Mouse (Mus musculus) intestine, embryonic 14.5 days (tissue): Measurements from ENCODE around the gene Ccl7. TPM values are rescaled to one million over a fixed set of nuclear protein-coding genes. Genes with fewer than 3 reads are reported as not detected.

ENCODE experiments used
- ATAC-seq: fragments of 200-750 bp; cut with Nextera tagmentation; replicated peaks from 2 replicates; pipeline ENCODE4 v1.8.0; 2017; ENCODE audit warnings: low read depth, moderate number of reproducible peaks, moderate TSS enrichment, moderate library complexity; ENCODE audit not compliant: low FRiP score, low TSS enrichment
- DNase-seq: peaks from one replicate; pipeline ENCODE4 v3.0.0-alpha.2; 2018; ENCODE audit warnings: low spot score
- H3K27ac ChIP-seq: fragments of 300-500 bp; sonication (generic); 2 replicates; pipeline ENCODE4 v1.5.1; 2014; ENCODE audit warnings: low read depth, mild to moderate bottlenecking, control low read depth
- H3K27me3 ChIP-seq: fragments of 300-500 bp; sonication (generic); replicated peaks from 2 replicates; pipeline ENCODE4 v1.6.1; 2014; ENCODE audit warnings: low read length, control low read depth; ENCODE audit not compliant: control insufficient read depth, insufficient read depth
- H3K36me3 ChIP-seq: fragments of 300-500 bp; sonication (generic); 2 replicates; pipeline ENCODE4 v1.6.1; 2014; ENCODE audit warnings: low read length, control low read depth; ENCODE audit not compliant: control insufficient read depth, insufficient read depth
- H3K4me1 ChIP-seq: fragments of 300-500 bp; sonication (generic); replicated peaks from 2 replicates; pipeline ENCODE4 v1.6.1; 2014; ENCODE audit warnings: low read length, control low read depth, mixed read lengths; ENCODE audit not compliant: control insufficient read depth, insufficient read depth
- H3K4me2 ChIP-seq: fragments of 300-500 bp; sonication (generic); 2 replicates; pipeline ENCODE4 v1.6.1; 2014; ENCODE audit warnings: low read length
- H3K4me3 ChIP-seq: fragments of 300-500 bp; sonication (generic); 2 replicates; pipeline ENCODE4 v1.5.1; 2014; ENCODE audit warnings: low read depth, low read length, control low read depth, mixed read lengths
- H3K9ac ChIP-seq: fragments of 300-500 bp; sonication (generic); 2 replicates; pipeline ENCODE4 v1.6.1; 2014; ENCODE audit warnings: mild to moderate bottlenecking, low read length
- H3K9me3 ChIP-seq: fragments of 300-500 bp; sonication (generic); 2 replicates; pipeline ENCODE4 v1.6.1; 2016; ENCODE audit warnings: low read length, control low read depth; ENCODE audit not compliant: control insufficient read depth
- WGBS: fragments of 180-500 bp; shearing (Covaris S2); extraction: QIAGEN DNeasy Blood & Tissue Kit; methylation state at CpG from one replicate; pipeline ENCODE4 v1.1.7; 2014; 5-methylcytosine and 5-hydroxymethylcytosine counted together
- polyA plus RNA-seq: library from polyadenylated mRNA; unstranded; fragments of >200 nt; fragmentation: Nextera tagmentation; extraction: Ambion mirVana; gene quantifications from 2 replicates; pipeline ENCODE4 v1.2.1, GENCODE M21; 2014

The Ccl7 gene
- polyA plus RNA-seq, 1 experiment from 2014 or later: 3.6 TPM

DNA sequence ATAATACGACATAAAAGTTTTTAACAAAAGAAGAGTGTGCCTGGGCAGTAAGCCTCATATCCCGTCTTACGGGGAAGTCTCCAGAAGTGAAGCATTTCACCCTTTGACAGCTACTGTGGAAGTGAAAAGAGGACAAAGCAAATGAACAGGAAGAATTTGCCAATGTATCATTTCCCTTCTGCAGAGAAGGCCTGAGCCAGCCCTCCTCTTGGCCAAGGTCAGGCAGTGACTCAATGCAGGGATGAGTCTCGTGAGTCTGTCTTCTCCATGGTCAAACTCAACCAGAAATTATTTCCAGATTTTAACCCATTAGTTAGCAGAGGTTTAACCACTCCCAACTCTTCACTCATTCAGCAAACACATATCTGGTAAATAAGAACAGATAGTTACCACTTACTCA, 21.7 kb upstream of the Ccl7 start:
- H3K4me1 ChIP-seq: no peaks in the 10 kb centered on the region
- WGBS: 78% methylated on average over 4 of the region's 4 CpGs
- no peaks in the 10 kb centered on the region for H3K27me3 ChIP-seq
- ATAC-seq (no peak), DNase-seq (no peak)
- H3K36me3 ChIP-seq: no peaks in the 10 kb centered on the region
- H3K4me3 ChIP-seq: no peak overlapping the region
- H3K9me3 ChIP-seq: no peaks in the 10 kb centered on the region
- no peak overlapping the region for H3K9ac ChIP-seq
- H3K27ac ChIP-seq: no peak overlapping the region
- H3K4me2 ChIP-seq: no peak overlapping the region

DNA sequence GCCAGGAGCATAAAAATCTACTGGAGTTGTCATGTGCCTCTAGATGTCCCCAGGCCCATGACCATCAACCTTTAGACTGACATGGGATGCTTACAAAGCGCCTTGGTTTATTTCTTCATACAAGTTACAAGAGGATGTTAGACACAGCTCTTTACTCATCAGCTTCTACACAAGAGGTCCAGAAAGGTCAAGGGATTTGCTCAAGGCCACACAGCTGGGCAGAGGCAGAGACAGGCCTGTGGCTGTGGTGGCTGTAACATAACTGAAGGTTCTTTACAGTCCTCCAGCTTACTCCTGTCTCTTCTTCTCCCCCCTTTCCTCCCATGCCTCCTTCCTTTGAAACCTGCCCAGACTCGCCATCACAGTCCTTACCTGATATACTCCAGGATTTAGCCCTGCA, 15.3 kb upstream of the Ccl7 start:
- 72% methylated on average over 2 of the region's 2 CpGs for WGBS
- H3K4me2 ChIP-seq: no peak overlapping the region
- no peak for ATAC-seq
- no peak overlapping the region for H3K4me3 ChIP-seq
- H3K9ac ChIP-seq: no peak overlapping the region
- peaks cover 5% of the 10 kb centered on the region; the same call in 1 of the 2 replicates for H3K4me1 ChIP-seq
- DNase-seq: no peak
- no peak overlapping the region for H3K27ac ChIP-seq
- no peaks in the 10 kb centered on the region for H3K9me3 ChIP-seq
- H3K27me3 ChIP-seq: no peaks in the 10 kb centered on the region
- H3K36me3 ChIP-seq: no peaks in the 10 kb centered on the region

DNA sequence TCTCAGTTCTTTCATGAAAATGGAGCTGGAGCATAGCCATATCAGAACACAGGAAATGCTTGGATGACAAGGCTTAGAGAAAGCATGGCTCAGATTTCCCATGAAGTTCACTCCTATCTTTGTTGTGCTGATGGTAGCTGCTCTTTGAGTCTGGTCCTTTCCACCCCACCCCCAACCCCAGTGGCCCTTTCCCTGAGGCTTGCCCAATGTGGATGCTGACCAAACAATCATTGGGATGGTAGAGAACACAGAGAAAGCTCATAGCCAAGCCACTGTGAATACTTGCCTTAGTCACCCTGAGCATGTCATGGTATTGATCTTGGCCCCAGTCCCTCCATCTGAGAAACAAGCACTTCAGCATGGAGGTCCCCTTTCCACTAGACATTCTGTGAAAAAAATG, 13.4 kb upstream of the Ccl7 start:
- no peak overlapping the region for H3K4me3 ChIP-seq
- H3K27me3 ChIP-seq: no peaks in the 10 kb centered on the region
- ATAC-seq: no peak
- H3K9ac ChIP-seq: no peak overlapping the region
- no peaks in the 10 kb centered on the region for H3K36me3 ChIP-seq
- no peak overlapping the region for H3K4me2 ChIP-seq
- peak overlapping the region; percentile 86 for H3K27ac ChIP-seq
- H3K4me1 ChIP-seq: peaks cover 5% of the 10 kb centered on the region; the same call in 1 of the 2 replicates
- no peak for DNase-seq
- no peaks in the 10 kb centered on the region for H3K9me3 ChIP-seq

DNA sequence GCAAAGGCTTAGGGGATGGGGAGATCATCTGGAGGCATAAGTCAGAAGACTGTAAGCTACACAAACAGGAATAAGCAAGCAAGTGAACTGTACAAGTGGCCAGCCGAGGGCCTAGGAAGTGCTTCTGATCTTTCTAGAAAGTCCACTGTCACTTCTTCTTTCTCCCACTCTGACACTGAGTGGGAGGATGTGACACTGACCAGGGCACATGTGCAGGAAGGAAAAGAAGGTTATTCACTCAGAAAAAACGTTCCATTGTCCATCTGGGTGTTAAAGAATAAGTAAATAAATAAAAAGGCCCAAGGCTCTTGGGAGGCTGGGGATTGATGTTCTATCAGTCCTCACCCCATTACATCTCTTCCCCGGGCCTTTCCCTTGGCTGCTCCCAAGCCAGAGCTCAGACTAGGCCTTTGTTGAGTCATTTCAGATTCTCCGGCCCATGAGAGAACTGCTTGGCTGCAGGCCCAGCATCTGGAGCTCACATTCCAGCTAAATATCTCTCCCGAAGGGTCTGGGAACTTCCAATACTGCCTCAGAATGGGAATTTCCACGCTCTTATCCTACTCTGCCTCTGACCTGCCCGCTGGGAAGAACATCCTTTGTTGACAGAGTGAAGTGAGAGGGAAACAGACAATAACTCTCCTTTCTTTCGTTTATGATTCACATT, 12.7 kb upstream of the Ccl7 start:
- peaks cover 5% of the 10 kb centered on the region; the same call in 1 of the 2 replicates for H3K4me1 ChIP-seq
- peak; percentile 64 for DNase-seq

DNA sequence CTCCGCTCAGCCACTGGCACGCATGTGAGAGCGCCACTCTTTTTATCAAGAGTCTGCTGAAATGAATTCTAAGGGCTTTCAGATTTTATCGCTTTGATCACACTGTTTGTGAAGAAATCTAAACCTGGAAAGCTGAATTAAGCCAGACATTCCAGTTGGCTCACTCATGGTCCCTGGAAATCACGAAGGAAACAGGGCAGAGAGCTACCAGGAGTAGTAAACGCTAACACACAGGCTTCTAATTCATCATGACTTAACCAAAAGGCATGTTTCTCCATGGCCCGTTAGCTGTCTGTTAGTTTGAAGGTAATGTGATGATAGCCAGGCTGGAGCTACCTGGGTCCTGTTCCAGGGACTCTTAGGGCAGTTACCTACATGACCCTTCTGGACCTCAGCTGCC, 11.1 kb upstream of the Ccl7 start:
- DNase-seq: no peak
- H3K4me2 ChIP-seq: no peak overlapping the region
- no peaks in the 10 kb centered on the region for H3K9me3 ChIP-seq
- no peaks in the 10 kb centered on the region for H3K27me3 ChIP-seq
- 74% methylated on average over 7 of the region's 7 CpGs for WGBS
- no peaks in the 10 kb centered on the region for H3K36me3 ChIP-seq
- H3K4me1 ChIP-seq: peaks cover 5% of the 10 kb centered on the region; the same call in 1 of the 2 replicates
- no peak overlapping the region for H3K9ac ChIP-seq
- no peak overlapping the region for H3K27ac ChIP-seq
- ATAC-seq: no peak
- no peak overlapping the region for H3K4me3 ChIP-seq

More for the DNA sequence above, 12.7 kb upstream of the Ccl7 start:
- Histone ChIP-seq H3K4me2 (no peak overlapping the region), H3K36me3 (no peaks in the 10 kb centered on the region), H3K9ac (no peak overlapping the region), H3K27ac (peak overlapping the region; percentile 86), H3K4me3 (no peak overlapping the region), H3K9me3 (no peaks in the 10 kb centered on the region), H3K27me3 (no peaks in the 10 kb centered on the region)
- 19% methylated on average over 8 of the region's 8 CpGs for WGBS
- ATAC-seq: peak; percentile 47; the same call in 1 of the 2 replicates

DNA sequence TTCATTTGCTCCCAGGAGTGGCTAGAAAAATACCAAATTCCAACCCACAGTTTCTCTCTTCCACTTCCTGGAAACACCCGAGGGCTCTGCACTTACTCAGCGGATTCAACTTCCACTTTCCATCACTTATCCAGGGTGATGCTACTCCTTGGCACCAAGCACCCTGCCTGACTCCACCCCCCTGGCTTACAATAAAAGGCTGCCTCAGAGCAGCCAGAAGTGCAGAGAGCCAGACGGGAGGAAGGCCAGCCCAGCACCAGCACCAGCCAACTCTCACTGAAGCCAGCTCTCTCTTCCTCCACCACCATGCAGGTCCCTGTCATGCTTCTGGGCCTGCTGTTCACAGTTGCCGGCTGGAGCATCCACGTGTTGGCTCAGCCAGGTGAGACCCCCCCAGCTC, 10.2 kb upstream of the Ccl7 start, which contains the start of gene Ccl2:
Ccl2 (plus strand) TSS at position 216 of the 400 bp plus-strand sequence.
- Histone ChIP-seq H3K36me3 (no peaks in the 10 kb centered on the region), H3K9ac (no peak within 1 kb of the TSS), H3K27ac (peak within 1 kb of the TSS; percentile 14; the same call in 1 of the 2 replicates), H3K27me3 (no peaks in the 10 kb centered on the region), H3K4me1 (peaks cover 5% of the 10 kb centered on the region; the same call in 1 of the 2 replicates), H3K4me3 (no peak within 1 kb of the TSS), H3K4me2 (no peak within 1 kb of the TSS), H3K9me3 (no peaks in the 10 kb centered on the region)
- WGBS: 30% methylated on average over 5 of the region's 5 CpGs
- 0 out of 2 replicates have a peak, but pooled peaks have one; percentile 43 for ATAC-seq
- no peak for DNase-seq

DNA sequence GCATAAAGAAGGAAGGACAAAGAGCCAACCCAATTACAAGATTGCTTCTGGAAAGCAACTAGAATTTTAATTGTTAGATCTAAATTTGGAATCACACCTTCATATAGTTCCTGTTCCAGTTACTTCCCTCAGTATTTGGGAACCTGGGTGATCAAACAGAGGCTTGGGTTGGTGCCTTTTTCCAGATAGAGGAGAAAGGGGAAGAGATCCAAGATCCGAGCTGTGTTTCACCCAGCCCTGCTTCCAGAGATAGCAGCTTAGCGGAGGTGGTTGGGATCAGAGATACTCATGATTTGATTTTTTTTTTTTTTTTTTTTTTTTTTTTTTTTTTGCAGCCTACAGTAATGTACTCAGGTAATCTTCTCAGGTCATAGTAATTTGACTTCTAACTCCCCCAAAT, 9.7 kb upstream of the Ccl7 start:
- Histone ChIP-seq H3K36me3 (no peaks in the 10 kb centered on the region), H3K9ac (no peak overlapping the region), H3K4me1 (peaks cover 5% of the 10 kb centered on the region; the same call in 1 of the 2 replicates), H3K27me3 (no peaks in the 10 kb centered on the region), H3K27ac (no peak overlapping the region), H3K4me3 (no peak overlapping the region), H3K9me3 (no peaks in the 10 kb centered on the region), H3K4me2 (no peak overlapping the region)
- ATAC-seq (no peak), DNase-seq (no peak)
- WGBS: 97% methylated on average over 2 of the region's 2 CpGs

DNA sequence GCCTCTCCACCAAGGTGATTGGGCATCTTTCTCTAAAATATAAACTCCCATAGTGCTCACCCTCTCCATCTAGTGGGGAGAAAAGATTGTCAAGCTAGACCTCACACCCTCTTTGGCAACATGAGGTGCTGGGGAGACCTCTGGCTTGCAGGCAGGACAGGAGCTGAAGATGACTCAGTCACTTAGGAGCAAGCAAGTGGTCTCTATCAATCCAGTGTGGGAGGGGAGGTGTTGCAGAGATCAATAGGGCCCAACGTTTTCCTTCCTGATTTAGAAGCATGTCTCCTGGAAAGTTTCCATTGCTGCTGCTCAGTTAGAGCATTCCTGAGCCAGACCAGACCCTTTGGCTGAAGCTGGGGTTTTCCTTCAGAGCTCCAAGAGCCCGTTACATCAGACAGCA, 7.0 kb upstream of the Ccl7 start, which contains the start of gene Gm17268:
Gm17268 (minus strand) TSS at position 28 of the 400 bp plus-strand sequence.
- Histone ChIP-seq H3K36me3 (no peaks in the 10 kb centered on the region), H3K27me3 (no peaks in the 10 kb centered on the region), H3K27ac (peak within 1 kb of the TSS; percentile 5; the same call in 1 of the 2 replicates), H3K4me1 (peaks cover 1% of the 10 kb centered on the region; the same call in 1 of the 2 replicates), H3K4me2 (no peak within 1 kb of the TSS), H3K9ac (no peak within 1 kb of the TSS), H3K9me3 (no peaks in the 10 kb centered on the region), H3K4me3 (no peak within 1 kb of the TSS)
- peak; percentile 59 for DNase-seq
- ATAC-seq: no peak
- WGBS: 27% methylated on average over 2 of the region's 2 CpGs
